Mouse (Mus musculus): Measurements from ENCODE around the gene Dph2. TPM values are rescaled to one million over a fixed set of nuclear protein-coding genes. Genes with fewer than 3 reads are reported as not detected.

The Dph2 gene
- polyA plus RNA-seq, 1 experiment from 2014 or later, result 17.9 TPM

GRCm38 (mm10) chr4:117870437-117870836, 21.4 kb downstream of the Dph2 start:
- Histone ChIP-seq H3K36me3 (ENCODE audit: control insufficient read depth, insufficient read depth, low read length) (0 out of 2 replicates have a peak, but pooled peaks cover 4% of the 10 kb centered on the region), H3K4me1 (replicated peaks; ENCODE audit: control insufficient read depth, insufficient read depth, low read length) (peaks cover 17% of the 10 kb centered on the region), H3K9ac (ENCODE audit: low read length) (no peak overlapping the region), H3K4me3 (ENCODE audit: low read length) (no peak overlapping the region), H3K9me3 (ENCODE audit: control insufficient read depth, low read length) (no peaks in the 10 kb centered on the region), H3K27ac (ENCODE audit: low read length) (no peak overlapping the region), H3K4me2 (ENCODE audit: low read depth, low read length) (no peak overlapping the region), H3K27me3 (ENCODE audit: control insufficient read depth, insufficient read depth, low read depth, low read length) (peaks cover 4% of the 10 kb centered on the region; the same call in 1 of the 2 replicates)
- ATAC-seq (ENCODE audit: low read depth), result no peak
- 35% methylated on average over 1 of the region's 1 CpGs for WGBS

DNA sequence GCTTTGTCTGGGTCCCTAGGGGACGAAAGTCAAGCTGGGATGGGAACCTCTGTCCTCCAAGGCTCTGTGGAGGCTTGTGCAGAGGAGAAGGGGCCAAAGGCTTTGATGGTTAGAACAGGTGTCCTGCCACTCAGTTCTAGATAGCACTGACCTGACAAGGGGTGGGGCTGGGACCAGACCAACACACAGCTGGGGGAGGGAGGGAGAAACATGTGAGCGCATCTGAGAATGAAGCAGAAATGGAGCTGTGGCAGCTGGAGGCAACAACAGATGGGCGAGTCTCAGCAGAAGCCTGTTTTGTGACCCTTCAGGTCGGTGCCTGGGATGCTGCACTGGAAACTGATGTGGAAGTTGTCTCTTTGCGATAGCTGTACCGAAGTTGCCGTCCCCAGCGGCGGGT, 22.5 kb downstream of the Dph2 start:
- Histone ChIP-seq H3K9me3 (ENCODE audit: control insufficient read depth, low read length) (no peaks in the 10 kb centered on the region), H3K36me3 (ENCODE audit: control insufficient read depth, insufficient read depth, low read length) (0 out of 2 replicates have a peak, but pooled peaks cover 3% of the 10 kb centered on the region), H3K4me1 (replicated peaks; ENCODE audit: control insufficient read depth, insufficient read depth, low read length) (peaks cover 17% of the 10 kb centered on the region), H3K27ac (ENCODE audit: low read length) (no peak overlapping the region), H3K4me3 (ENCODE audit: low read length) (no peak overlapping the region), H3K27me3 (ENCODE audit: control insufficient read depth, insufficient read depth, low read depth, low read length) (peaks cover 4% of the 10 kb centered on the region; the same call in 1 of the 2 replicates), H3K9ac (ENCODE audit: low read length) (no peak overlapping the region), H3K4me2 (ENCODE audit: low read depth, low read length) (no peak overlapping the region)
- ATAC-seq (ENCODE audit: low read depth), result no peak
- 62% methylated on average over 9 of the region's 9 CpGs for WGBS

DNA sequence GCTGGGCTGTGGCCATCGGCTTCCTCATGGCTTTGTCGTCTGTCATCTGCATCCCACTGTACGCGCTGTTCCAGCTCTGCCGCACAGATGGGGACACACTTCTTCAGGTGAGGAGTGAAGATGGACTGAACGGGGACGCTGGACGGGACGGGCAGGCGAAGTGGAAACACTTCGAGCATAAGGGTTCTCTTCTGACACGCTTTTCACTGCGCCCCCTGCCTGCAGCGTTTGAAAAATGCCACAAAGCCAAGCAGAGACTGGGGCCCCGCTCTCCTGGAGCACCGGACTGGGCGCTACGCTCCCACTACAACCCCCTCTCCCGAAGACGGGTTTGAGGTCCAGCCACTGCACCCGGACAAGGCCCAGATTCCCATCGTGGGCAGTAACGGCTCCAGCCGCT, 24.0 kb downstream of the Dph2 start:
- no peak overlapping the region for H3K9ac ChIP-seq (ENCODE audit: low read length)
- H3K27me3 ChIP-seq (ENCODE audit: control insufficient read depth, insufficient read depth, low read depth, low read length), result peaks cover 4% of the 10 kb centered on the region; the same call in 1 of the 2 replicates
- ATAC-seq (ENCODE audit: low read depth), result peak; percentile 37; the same call in 1 of the 2 replicates
- no peaks in the 10 kb centered on the region for H3K9me3 ChIP-seq (ENCODE audit: control insufficient read depth, low read length)
- peaks cover 17% of the 10 kb centered on the region for H3K4me1 ChIP-seq (replicated peaks; ENCODE audit: control insufficient read depth, insufficient read depth, low read length)
- H3K36me3 ChIP-seq (ENCODE audit: control insufficient read depth, insufficient read depth, low read length), result no peaks in the 10 kb centered on the region
- H3K4me2 ChIP-seq (ENCODE audit: low read depth, low read length), result peak overlapping the region; percentile 16; the same call in 1 of the 2 replicates
- WGBS, result 15% methylated on average over 24 of the region's 24 CpGs
- H3K4me3 ChIP-seq (ENCODE audit: low read length), result peak overlapping the region; percentile 14; the same call in 1 of the 2 replicates
- H3K27ac ChIP-seq (ENCODE audit: low read length), result no peak overlapping the region

GRCm38 (mm10) chr4:117867000-117867399, 24.8 kb downstream of the Dph2 start:
- Histone ChIP-seq H3K4me2 (ENCODE audit: low read depth, low read length) (no peak overlapping the region), H3K4me3 (ENCODE audit: low read length) (no peak overlapping the region), H3K27ac (ENCODE audit: low read length) (no peak overlapping the region), H3K36me3 (ENCODE audit: control insufficient read depth, insufficient read depth, low read length) (no peaks in the 10 kb centered on the region), H3K4me1 (replicated peaks; ENCODE audit: control insufficient read depth, insufficient read depth, low read length) (peaks cover 12% of the 10 kb centered on the region), H3K9ac (ENCODE audit: low read length) (no peak overlapping the region), H3K9me3 (ENCODE audit: control insufficient read depth, low read length) (no peaks in the 10 kb centered on the region), H3K27me3 (ENCODE audit: control insufficient read depth, insufficient read depth, low read depth, low read length) (peaks cover 4% of the 10 kb centered on the region; the same call in 1 of the 2 replicates)
- ATAC-seq (ENCODE audit: low read depth), result no peak
- 45% methylated on average over 6 of the region's 6 CpGs for WGBS

- Histone ChIP-seq H3K27ac (ENCODE audit: low read length) (peak overlapping the region; percentile 13; the same call in 1 of the 2 replicates), H3K9me3 (ENCODE audit: control insufficient read depth, low read length) (no peaks in the 10 kb centered on the region), H3K36me3 (ENCODE audit: control insufficient read depth, insufficient read depth, low read length) (no peaks in the 10 kb centered on the region), H3K4me2 (ENCODE audit: low read depth, low read length) (no peak overlapping the region), H3K4me3 (ENCODE audit: low read length) (no peak overlapping the region), H3K4me1 (replicated peaks; ENCODE audit: control insufficient read depth, insufficient read depth, low read length) (peaks cover 12% of the 10 kb centered on the region), H3K9ac (ENCODE audit: low read length) (no peak overlapping the region), H3K27me3 (ENCODE audit: control insufficient read depth, insufficient read depth, low read depth, low read length) (peaks cover 4% of the 10 kb centered on the region; the same call in 1 of the 2 replicates)
- 31% methylated on average over 9 of the region's 9 CpGs for WGBS
- peak; percentile 71 for ATAC-seq (ENCODE audit: low read depth)
Observed at GRCm38 (mm10) chr4:117866083-117866482, 25.7 kb downstream of the Dph2 start.

DNA sequence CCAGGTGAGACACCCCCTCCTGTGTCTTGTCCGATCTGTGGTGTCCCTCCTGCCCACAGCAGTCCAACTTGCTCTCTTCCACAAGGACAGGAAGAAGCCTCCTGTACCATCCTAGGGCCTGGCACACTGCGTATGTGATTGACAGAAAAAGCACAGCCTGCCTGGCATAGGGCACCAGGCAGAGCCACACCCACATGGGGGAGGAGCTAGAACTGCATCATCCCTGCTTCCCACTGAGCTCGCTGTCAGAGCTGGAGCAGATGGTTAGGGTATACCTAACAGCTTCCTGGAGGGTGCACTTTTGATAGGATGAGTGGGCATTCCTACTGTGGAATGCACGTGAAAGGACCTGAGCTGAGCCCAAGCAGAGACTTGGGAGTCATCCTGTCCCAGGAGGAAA, 29.0 kb downstream of the Dph2 start:
- peaks cover 12% of the 10 kb centered on the region for H3K4me1 ChIP-seq (replicated peaks; ENCODE audit: control insufficient read depth, insufficient read depth, low read length)
- no peak overlapping the region for H3K4me3 ChIP-seq (ENCODE audit: low read length)
- H3K27ac ChIP-seq (ENCODE audit: low read length), result no peak overlapping the region
- peaks cover 4% of the 10 kb centered on the region; the same call in 1 of the 2 replicates for H3K27me3 ChIP-seq (ENCODE audit: control insufficient read depth, insufficient read depth, low read depth, low read length)
- no peak for ATAC-seq (ENCODE audit: low read depth)
- no peak overlapping the region for H3K4me2 ChIP-seq (ENCODE audit: low read depth, low read length)
- H3K9ac ChIP-seq (ENCODE audit: low read length), result no peak overlapping the region
- H3K9me3 ChIP-seq (ENCODE audit: control insufficient read depth, low read length), result no peaks in the 10 kb centered on the region
- 47% methylated on average over 4 of the region's 4 CpGs for WGBS
- H3K36me3 ChIP-seq (ENCODE audit: control insufficient read depth, insufficient read depth, low read length), result no peaks in the 10 kb centered on the region

DNA sequence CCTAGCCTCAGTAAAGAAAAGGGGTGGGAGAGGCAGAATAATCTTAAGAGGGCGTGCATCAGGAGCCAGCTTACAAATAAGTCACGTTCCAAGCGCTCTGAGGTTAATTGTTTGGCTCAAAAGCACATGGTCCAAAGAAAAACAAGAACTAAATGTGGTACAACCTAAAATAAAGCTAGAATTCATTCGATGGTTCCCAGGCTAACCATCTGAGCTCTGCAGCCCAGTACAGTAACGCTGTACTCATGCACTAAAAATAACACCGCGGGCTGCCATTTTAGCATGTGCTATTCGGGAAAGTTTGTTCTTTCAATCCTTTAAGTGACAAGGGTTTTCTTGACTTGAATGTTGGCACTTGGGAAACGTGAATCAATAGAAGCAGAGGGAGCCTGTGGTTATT, 31.3 kb downstream of the Dph2 start:
- Histone ChIP-seq H3K9ac (ENCODE audit: low read length) (no peak overlapping the region), H3K36me3 (ENCODE audit: control insufficient read depth, insufficient read depth, low read length) (no peaks in the 10 kb centered on the region), H3K4me1 (replicated peaks; ENCODE audit: control insufficient read depth, insufficient read depth, low read length) (peaks cover 3% of the 10 kb centered on the region; the same call in 1 of the 2 replicates), H3K4me2 (ENCODE audit: low read depth, low read length) (no peak overlapping the region), H3K9me3 (ENCODE audit: control insufficient read depth, low read length) (no peaks in the 10 kb centered on the region), H3K27ac (ENCODE audit: low read length) (no peak overlapping the region), H3K4me3 (ENCODE audit: low read length) (no peak overlapping the region), H3K27me3 (ENCODE audit: control insufficient read depth, insufficient read depth, low read depth, low read length) (no peaks in the 10 kb centered on the region)
- WGBS, result 80% methylated on average over 9 of the region's 9 CpGs
- ATAC-seq (ENCODE audit: low read depth), result no peak

GRCm38 (mm10) chr4:117858794-117859193, 33.0 kb downstream of the Dph2 start:
- no peaks in the 10 kb centered on the region for H3K36me3 ChIP-seq (ENCODE audit: control insufficient read depth, insufficient read depth, low read length)
- no peak overlapping the region for H3K9ac ChIP-seq (ENCODE audit: low read length)
- no peaks in the 10 kb centered on the region for H3K27me3 ChIP-seq (ENCODE audit: control insufficient read depth, insufficient read depth, low read depth, low read length)
- no peaks in the 10 kb centered on the region for H3K9me3 ChIP-seq (ENCODE audit: control insufficient read depth, low read length)
- H3K4me3 ChIP-seq (ENCODE audit: low read length), result no peak overlapping the region
- H3K4me1 ChIP-seq (replicated peaks; ENCODE audit: control insufficient read depth, insufficient read depth, low read length), result peaks cover 7% of the 10 kb centered on the region; the same call in 1 of the 2 replicates
- H3K4me2 ChIP-seq (ENCODE audit: low read depth, low read length), result no peak overlapping the region
- no peak for ATAC-seq (ENCODE audit: low read depth)
- H3K27ac ChIP-seq (ENCODE audit: low read length), result no peak overlapping the region
- 73% methylated on average over 3 of the region's 3 CpGs for WGBS

- Histone ChIP-seq H3K27ac (ENCODE audit: low read length) (no peak overlapping the region), H3K9me3 (ENCODE audit: control insufficient read depth, low read length) (no peaks in the 10 kb centered on the region), H3K4me2 (ENCODE audit: low read depth, low read length) (no peak overlapping the region), H3K4me1 (replicated peaks; ENCODE audit: control insufficient read depth, insufficient read depth, low read length) (peaks cover 10% of the 10 kb centered on the region; the same call in 1 of the 2 replicates), H3K4me3 (ENCODE audit: low read length) (no peak overlapping the region), H3K36me3 (ENCODE audit: control insufficient read depth, insufficient read depth, low read length) (no peaks in the 10 kb centered on the region), H3K9ac (ENCODE audit: low read length) (no peak overlapping the region), H3K27me3 (ENCODE audit: control insufficient read depth, insufficient read depth, low read depth, low read length) (no peaks in the 10 kb centered on the region; the same call in 1 of the 2 replicates)
- 73% methylated on average over 9 of the region's 9 CpGs for WGBS
- no peak for ATAC-seq (ENCODE audit: low read depth)
Observed at GRCm38 (mm10) chr4:117855146-117855545, 36.7 kb downstream of the Dph2 start.
